Comparison of ENCODE assay signal across 8 mouse cellular contexts in the genomic region with DNA sequence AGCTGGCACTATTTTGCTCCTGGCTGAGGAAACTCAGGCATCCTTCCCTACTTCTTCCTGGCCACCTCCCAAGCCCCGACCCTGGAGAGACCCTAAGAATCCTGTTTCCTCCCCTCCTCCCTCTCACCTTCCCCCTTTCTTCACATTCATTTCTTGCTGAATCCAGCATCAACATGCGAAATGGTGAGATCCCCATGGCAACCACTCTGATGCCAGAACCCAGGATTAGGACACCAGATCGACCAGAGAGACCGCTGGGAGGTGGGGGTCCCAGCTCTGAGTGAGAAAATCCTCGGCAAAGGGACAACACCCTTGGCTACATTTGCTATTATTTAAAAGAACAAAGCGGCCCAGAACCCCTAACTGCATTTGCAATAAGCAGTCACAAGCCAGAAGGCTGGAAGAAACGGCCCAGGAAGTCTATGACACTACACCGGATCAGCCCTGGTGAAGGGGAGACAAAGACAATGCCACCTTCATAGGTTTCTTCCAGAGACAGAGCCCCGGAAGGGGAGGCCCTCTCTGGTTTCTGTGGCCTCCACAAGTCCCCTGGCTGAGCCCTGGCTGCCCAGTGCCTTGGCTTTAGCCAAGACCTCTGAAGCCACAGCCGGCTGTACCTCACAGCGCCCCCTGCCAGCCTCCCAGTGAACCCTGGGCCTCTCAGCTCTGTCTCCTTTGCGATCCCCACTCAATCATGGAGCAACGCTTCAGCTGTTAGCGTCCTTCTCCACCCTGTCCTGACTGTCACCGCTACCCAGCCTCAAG.
DNase-seq lines count a peak whose midpoint lies in the region; ATAC-seq and TF ChIP-seq lines count a peak whose summit lies in the region.

No protein-coding gene starts in this region.

- no peak for ATAC-seq in intestine, postnatal 0 days
- ATAC-seq in intestine, embryonic 16.5 days, result no peak
- peak; percentile 84 for ATAC-seq in forebrain, postnatal 0 days
- ATAC-seq in midbrain, embryonic 15.5 days (replicated peaks), result peak; percentile 58

- no peak overlapping the region for H3K4me3 ChIP-seq in intestine, postnatal 0 days (ENCODE audit: low read depth, low read length)
- H3K4me3 ChIP-seq in intestine, embryonic 16.5 days (ENCODE audit: low read length), result no peak overlapping the region
- H3K4me3 ChIP-seq in ES-Bruce4 (ENCODE audit: low read depth, low read length), result no peak overlapping the region
- no peak overlapping the region for H3K4me3 ChIP-seq in forebrain, postnatal 0 days (ENCODE audit: low read depth, low read length)
- H3K4me3 ChIP-seq in midbrain, embryonic 15.5 days, result no peak overlapping the region

- no peaks in the 10 kb centered on the region for H3K27me3 ChIP-seq in intestine, postnatal 0 days (replicated peaks; ENCODE audit: control insufficient read depth, insufficient read depth, low read length)
- no peaks in the 10 kb centered on the region for H3K27me3 ChIP-seq in intestine, embryonic 16.5 days (replicated peaks; ENCODE audit: control insufficient read depth, insufficient read depth, low read length)
- H3K27me3 ChIP-seq in ES-Bruce4 (ENCODE audit: control insufficient read depth, insufficient read depth, low read length, poor library complexity, severe bottlenecking), result no peaks in the 10 kb centered on the region
- H3K27me3 ChIP-seq in forebrain, postnatal 0 days (ENCODE audit: insufficient read depth, low read length), result no peaks in the 10 kb centered on the region
- no peaks in the 10 kb centered on the region; the same call in 1 of the 2 replicates for H3K27me3 ChIP-seq in midbrain, embryonic 15.5 days (replicated peaks)

- no peak overlapping the region for H3K4me2 ChIP-seq in intestine, postnatal 0 days (replicated peaks; ENCODE audit: low read depth)
- no peak overlapping the region for H3K4me2 ChIP-seq in intestine, embryonic 16.5 days (ENCODE audit: low read depth, low read length)
- H3K4me2 ChIP-seq in forebrain, postnatal 0 days (ENCODE audit: low read depth), result no peak overlapping the region
- no peak overlapping the region; the same call in 1 of the 2 replicates for H3K4me2 ChIP-seq in midbrain, embryonic 15.5 days

- H3K9ac ChIP-seq in intestine, postnatal 0 days (ENCODE audit: low read depth, low read length), result no peak overlapping the region
- H3K9ac ChIP-seq in intestine, embryonic 16.5 days (ENCODE audit: low read depth, low read length), result no peak overlapping the region
- no peak overlapping the region for H3K9ac ChIP-seq in ES-Bruce4 (ENCODE audit: low read depth, poor library complexity, severe bottlenecking)
- H3K9ac ChIP-seq in forebrain, postnatal 0 days, result no peak overlapping the region; the same call in 1 of the 2 replicates
- H3K9ac ChIP-seq in midbrain, embryonic 15.5 days, result no peak overlapping the region

- no peak for TF ChIP-seq EP300 in ES-Bruce4 (IDR thresholded peaks at IDR 0.05; ENCODE audit: insufficient read depth, low read depth, low read length)

- WGBS in intestine, postnatal 0 days, result 52% methylated on average over 15 of the region's 15 CpGs
- 45% methylated on average over 15 of the region's 15 CpGs for WGBS in intestine, embryonic 16.5 days
- 18% methylated on average over 15 of the region's 15 CpGs for WGBS in forebrain, postnatal 0 days
- 18% methylated on average over 15 of the region's 15 CpGs for WGBS in midbrain, embryonic 15.5 days

- peak; percentile 55 for TF ChIP-seq CTCF in intestine, postnatal 0 days (IDR thresholded peaks at IDR 0.05; ENCODE audit: low read depth)
- peak; percentile 43 for TF ChIP-seq CTCF in ES-Bruce4 (IDR thresholded peaks at IDR 0.05; ENCODE audit: low read depth, low read length)
- peak; percentile 57 for TF ChIP-seq CTCF in forebrain, postnatal 0 days (IDR thresholded peaks at IDR 0.05; ENCODE audit: low read depth)

- H3K36me3 ChIP-seq in intestine, postnatal 0 days (ENCODE audit: control insufficient read depth, insufficient read depth), result no peaks in the 10 kb centered on the region
- no peaks in the 10 kb centered on the region for H3K36me3 ChIP-seq in intestine, embryonic 16.5 days (ENCODE audit: control insufficient read depth, insufficient read depth, low read length)
- no peaks in the 10 kb centered on the region for H3K36me3 ChIP-seq in ES-Bruce4 (ENCODE audit: control insufficient read depth, insufficient read depth, low read length, poor library complexity, severe bottlenecking)
- no peaks in the 10 kb centered on the region for H3K36me3 ChIP-seq in forebrain, postnatal 0 days (ENCODE audit: insufficient read depth)
- no peaks in the 10 kb centered on the region for H3K36me3 ChIP-seq in midbrain, embryonic 15.5 days (replicated peaks)

- TF ChIP-seq POLR2A in ES-Bruce4 (IDR thresholded peaks at IDR 0.05; ENCODE audit: insufficient read depth, low read length), result no peak

- H3K4me1 ChIP-seq in intestine, postnatal 0 days (replicated peaks; ENCODE audit: control insufficient read depth, insufficient read depth, low read length), result no peaks in the 10 kb centered on the region
- no peaks in the 10 kb centered on the region for H3K4me1 ChIP-seq in intestine, embryonic 16.5 days (ENCODE audit: control insufficient read depth, insufficient read depth, low read length)
- H3K4me1 ChIP-seq in ES-Bruce4 (ENCODE audit: control insufficient read depth, insufficient read depth, low read length), result no peaks in the 10 kb centered on the region
- H3K4me1 ChIP-seq in forebrain, postnatal 0 days (ENCODE audit: insufficient read depth), result peaks cover 13% of the 10 kb centered on the region
- peaks cover 15% of the 10 kb centered on the region for H3K4me1 ChIP-seq in midbrain, embryonic 15.5 days

- H3K9me3 ChIP-seq in intestine, postnatal 0 days (ENCODE audit: control insufficient read depth), result no peaks in the 10 kb centered on the region
- H3K9me3 ChIP-seq in intestine, embryonic 16.5 days (ENCODE audit: control insufficient read depth, low read length), result no peaks in the 10 kb centered on the region
- H3K9me3 ChIP-seq in ES-Bruce4 (replicated peaks; ENCODE audit: control insufficient read depth, insufficient read depth, low read length, poor library complexity, severe bottlenecking), result no peaks in the 10 kb centered on the region
- no peaks in the 10 kb centered on the region for H3K9me3 ChIP-seq in forebrain, postnatal 0 days (ENCODE audit: low read length)
- H3K9me3 ChIP-seq in midbrain, embryonic 15.5 days, result no peaks in the 10 kb centered on the region

- peak; percentile 41 for DNase-seq in adrenal gland, postnatal 14 days
- DNase-seq in forebrain, postnatal 0 days, result peak; percentile 75
- DNase-seq in yolk sac, embryonic 10.5 days (ENCODE audit: low spot score), result no peak
- no peak for DNase-seq in urinary bladder, adult 18-20 months (ENCODE audit: low spot score in 2 of 2)

- no peak overlapping the region for H3K27ac ChIP-seq in intestine, postnatal 0 days (ENCODE audit: low read depth, low read length)
- no peak overlapping the region for H3K27ac ChIP-seq in intestine, embryonic 16.5 days (ENCODE audit: low read length)
- H3K27ac ChIP-seq in ES-Bruce4 (ENCODE audit: insufficient read depth, low read length), result no peak overlapping the region
- peak overlapping the region; percentile 40; the same call in 1 of the 2 replicates for H3K27ac ChIP-seq in forebrain, postnatal 0 days (ENCODE audit: low read depth, low read length)
- peak overlapping the region; percentile 63 for H3K27ac ChIP-seq in midbrain, embryonic 15.5 days

Comparison
In these comparisons a context has a peak if more than half of its experiments do, and no peak if none do; other contexts are left out.
1. ATAC-seq: peak in forebrain, postnatal 0 days (single experiment) and midbrain, embryonic 15.5 days (single experiment); none in intestine, postnatal 0 days (single experiment) and intestine, embryonic 16.5 days (single experiment).
2. H3K27ac ChIP-seq: peak in forebrain, postnatal 0 days (single experiment) and midbrain, embryonic 15.5 days (single experiment); none in intestine, postnatal 0 days (single experiment), intestine, embryonic 16.5 days (single experiment) and ES-Bruce4 (single experiment).
3. DNase-seq: peak in adrenal gland, postnatal 14 days (single experiment) and forebrain, postnatal 0 days (single experiment); none in yolk sac, embryonic 10.5 days (single experiment) and urinary bladder, adult 18-20 months (0 of 2).
4. Peak in every context shown above with its lines, with median percentiles within 50 percentile points of each other: CTCF ChIP-seq.